Mouse (Mus musculus): ENCODE results near the gene Psma7.

The Psma7 gene

DNA sequence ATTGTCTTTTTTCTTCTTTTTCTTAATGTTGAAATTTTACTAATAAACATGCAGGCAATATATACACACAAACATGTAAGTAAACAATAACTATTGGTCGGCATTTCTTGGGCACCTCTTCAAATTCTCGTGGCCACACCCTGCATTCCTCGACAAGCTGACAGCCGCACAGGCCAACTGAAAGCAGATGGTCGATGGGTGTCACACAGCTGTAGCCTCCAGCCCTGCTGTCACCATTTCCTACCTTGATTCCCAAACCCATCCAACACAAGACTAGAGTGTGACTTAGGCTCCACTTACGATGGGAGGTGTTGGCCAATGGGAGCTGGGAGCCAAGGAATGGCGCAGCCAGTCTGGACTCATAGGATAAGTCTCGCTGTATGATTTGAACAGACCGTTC is 40.6 kb downstream of the Psma7 start:
- DNase-seq (ENCODE audit: low read depth, low spot score) = no peak

DNA sequence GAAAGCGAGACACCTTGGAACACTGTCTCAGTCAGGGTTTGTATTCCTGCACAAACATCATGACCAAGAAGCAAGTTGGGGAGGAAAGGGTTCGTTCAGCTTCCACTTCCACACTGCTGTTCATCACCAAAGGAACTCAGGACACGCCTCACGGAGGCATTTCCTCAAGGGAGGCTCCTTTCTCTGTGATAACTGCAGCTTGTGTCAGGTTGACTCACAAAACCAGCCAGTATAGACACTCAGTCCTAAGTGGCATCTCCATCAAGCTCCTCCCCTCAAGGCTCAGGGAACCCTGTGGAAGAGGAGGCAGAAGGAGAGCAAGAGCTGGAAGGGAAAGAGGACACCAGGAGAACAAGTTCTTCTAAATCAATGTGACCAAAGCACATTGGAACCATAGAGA is 43.8 kb downstream of the Psma7 start:
- DNase-seq (ENCODE audit: low read depth, low spot score) = no peak

DNA sequence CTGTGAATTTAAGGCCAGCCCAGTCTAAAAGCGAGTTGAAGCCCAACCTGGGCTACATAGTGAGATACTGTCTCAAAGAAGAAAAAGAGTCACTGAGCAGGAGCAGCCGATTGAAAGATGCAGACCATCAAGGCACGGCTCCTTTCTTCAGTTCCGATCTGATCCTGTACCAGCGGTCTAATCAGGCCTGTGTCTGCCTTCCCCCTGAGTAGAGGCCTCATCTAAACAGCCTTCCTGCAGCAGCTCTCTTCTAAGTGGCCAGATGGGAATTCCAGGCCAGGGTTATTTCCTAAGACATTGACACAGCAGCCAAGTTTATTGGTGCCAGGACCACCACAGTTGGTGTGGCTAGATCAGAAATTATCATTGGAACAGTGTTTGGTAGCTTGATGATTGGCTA is 49.2 kb downstream of the Psma7 start:
- no peak for DNase-seq (ENCODE audit: low read depth, low spot score)

DNA sequence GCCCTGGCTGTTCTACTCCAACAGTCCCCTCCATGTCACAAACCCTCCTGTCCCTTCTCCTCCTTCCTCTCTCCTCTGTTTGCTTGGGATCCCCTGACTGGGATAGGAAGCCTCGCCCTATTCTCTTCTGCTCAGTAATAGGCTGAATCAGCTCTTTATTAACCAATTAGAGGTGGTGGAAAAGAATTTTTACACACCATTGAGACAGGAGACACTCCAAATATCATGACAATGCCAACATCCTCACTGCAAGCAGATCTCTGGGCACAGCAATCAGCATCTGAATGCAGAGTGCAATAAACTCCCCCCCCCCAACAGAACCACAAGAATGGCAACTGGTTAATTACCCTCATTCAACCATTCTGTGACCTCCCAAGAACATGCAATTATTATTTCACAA is 53.1 kb downstream of the Psma7 start:
- DNase-seq (ENCODE audit: low read depth, low spot score) = no peak

DNA sequence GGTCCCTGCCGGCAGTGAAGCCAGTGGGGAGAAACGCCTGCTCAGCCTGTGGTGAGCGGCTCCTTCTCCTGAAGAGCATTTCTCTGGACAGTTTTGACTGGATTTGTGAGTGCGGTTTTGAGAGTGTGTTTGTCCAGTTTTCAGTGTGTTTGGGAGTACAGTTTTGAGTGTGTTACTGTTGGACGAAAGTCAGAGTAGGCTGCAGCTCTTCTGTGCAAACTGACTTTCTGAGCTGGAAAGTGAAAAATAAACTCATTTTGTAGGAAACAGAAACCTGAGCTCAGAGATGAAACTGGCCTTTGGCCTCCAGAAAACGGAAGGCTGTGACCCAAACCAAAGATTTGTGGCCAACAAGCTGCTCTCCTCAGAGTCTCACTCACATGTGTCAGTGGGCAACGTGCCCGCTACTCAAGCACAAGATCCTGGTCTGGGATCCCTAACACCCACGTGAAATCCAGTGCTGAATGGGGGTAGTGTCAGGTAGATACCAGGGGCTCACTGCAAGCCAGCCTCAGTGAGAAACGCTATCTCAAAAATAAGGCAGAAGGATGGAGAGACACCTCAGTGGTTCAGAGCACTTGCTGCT is 55.7 kb downstream of the Psma7 start:
- DNase-seq (ENCODE audit: low read depth, low spot score) = no peak

Data from A20 (cell line).